Mouse (Mus musculus): ENCODE data around the gene Dmp1. TPM values are rescaled to one million over a fixed set of nuclear protein-coding genes. Genes with fewer than 3 reads are reported as not detected.

The Dmp1 gene
- total RNA-seq, 2 experiments from 2014 or later, result 2.0 TPM

DNA sequence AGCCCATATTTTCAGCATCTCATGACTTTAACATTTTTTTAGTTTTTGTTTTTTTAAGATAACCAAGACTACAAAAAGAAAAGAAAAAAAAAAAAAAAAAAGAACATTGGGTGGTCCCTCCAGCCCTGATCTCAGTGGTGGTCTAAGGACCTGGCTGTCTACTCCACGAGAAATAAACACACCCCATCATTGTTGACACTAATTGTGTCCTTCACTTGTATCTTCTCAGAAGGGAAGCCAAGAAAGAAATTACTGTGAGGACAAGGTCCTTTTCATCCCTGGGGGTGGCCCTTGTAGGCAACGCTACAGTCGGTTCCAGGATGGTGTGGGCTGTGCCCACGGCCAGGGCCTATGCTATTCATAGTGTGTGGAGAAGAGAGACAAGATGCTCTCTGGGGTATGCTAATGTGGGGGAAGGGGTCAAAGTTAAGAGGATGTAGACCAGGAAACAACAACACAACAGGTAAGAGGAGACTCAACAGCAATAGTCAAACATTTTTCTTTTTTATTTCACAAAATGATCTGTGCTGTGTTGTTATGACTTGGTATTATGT, 59.6 kb downstream of the Dmp1 start:
- no peak for DNase-seq (ENCODE audit: low spot score in 2 of 2)

DNA sequence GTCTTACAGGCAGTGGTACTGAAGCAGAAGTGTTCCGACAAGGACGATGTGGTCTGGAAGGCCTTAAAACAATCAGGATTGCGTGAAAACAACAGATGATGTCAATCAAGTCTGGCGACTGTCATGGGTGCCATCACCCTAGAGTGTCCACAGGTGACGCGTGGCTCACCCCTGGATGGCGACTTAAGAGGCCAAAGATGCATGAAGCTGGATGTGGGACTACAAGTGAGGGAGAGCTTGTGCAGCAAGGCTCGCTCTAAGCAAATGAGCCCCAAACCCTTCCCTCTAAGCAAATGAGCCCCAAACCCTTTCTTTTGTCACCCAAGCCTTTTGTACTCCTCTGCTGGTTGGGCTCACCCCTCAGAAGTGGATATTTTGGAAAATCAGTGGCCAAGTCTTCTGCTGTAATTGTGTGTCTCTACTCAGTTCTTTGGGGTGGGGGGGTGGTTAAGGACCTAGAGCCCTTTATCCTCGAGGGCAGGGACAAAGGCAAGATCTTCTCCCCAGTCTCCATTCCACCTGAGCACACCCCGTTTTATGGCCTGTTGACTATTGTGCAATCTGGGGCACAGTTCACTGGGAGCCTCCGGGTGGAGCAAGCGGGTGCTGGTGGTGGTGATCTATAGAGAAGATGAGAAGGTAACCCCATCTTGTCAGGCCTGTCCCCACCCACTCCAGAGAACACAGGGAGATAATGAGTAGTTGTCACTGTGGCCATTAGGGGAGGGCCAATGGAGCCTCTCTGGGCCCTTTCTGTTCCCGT, 60.8 kb downstream of the Dmp1 start:
- no peak for DNase-seq (ENCODE audit: low spot score in 2 of 2)

Other genes starting within 250 kb of the Dmp1 start
- under 1 TPM in 1 of 2 experiments, not detected in 1; 0.88 TPM for gene Hsd17b13, start 225.2 kb upstream of the Dmp1 start, total RNA-seq (2021)
- gene Hsd17b11, start 180.7 kb upstream of the Dmp1 start, total RNA-seq (2021), result 10 to 100 TPM; 22.7 to 25.9 TPM
- gene Nudt9, start 156.3 kb upstream of the Dmp1 start, total RNA-seq (2021), result 10 to 100 TPM; 38.9 to 39.9 TPM
- not detected for gene Gm17660, start 125.0 kb upstream of the Dmp1 start, total RNA-seq (2021)
- 100 to 1,000 TPM; 226 to 268 TPM for gene Sparcl1, start 88.9 kb upstream of the Dmp1 start, total RNA-seq (2021)
- gene Dspp, start 31.9 kb upstream of the Dmp1 start, total RNA-seq (2021), result not detected
- not detected for gene Ibsp, start 96.6 kb downstream of the Dmp1 start, total RNA-seq (2021)
- not detected for gene Mepe, start 122.7 kb downstream of the Dmp1 start, total RNA-seq (2021)
- 1 to 10 TPM in 1 of 2 experiments, under 1 TPM in 1; 0.76 to 1.2 TPM for gene Spp1, start 232.5 kb downstream of the Dmp1 start, total RNA-seq (2021)

Data from gastrocnemius, postnatal 4 days (tissue).